Mouse (Mus musculus) CH12.LX (cell line): ENCODE results near the gene Gm30083.

ENCODE experiments used
- CHD2 ChIP-seq: IDR thresholded peaks from 2 replicates; pipeline ENCODE4 v1.6.1; 2011; ENCODE audit warnings: low read length, improper control_type of control experiment
- CTCF ChIP-seq, 2 experiments: IDR thresholded peaks in 1 of 2; conservative IDR thresholded peaks in 1 of 2; 2 replicates each; pipeline ENCODE4 v1.5.1; 2011 to 2012; ENCODE audit warnings: low read depth in 2 of 2, low read length in 2 of 2, improper control_type of control experiment in 1 of 2, inconsistent platforms in 1 of 2, mild to moderate bottlenecking in 1 of 2, moderate library complexity in 1 of 2
- E2F4 ChIP-seq: IDR thresholded peaks from 2 replicates; pipeline ENCODE4 v1.6.1; 2011; ENCODE audit warnings: low read depth, low read length, improper control_type of control experiment; ENCODE audit not compliant: insufficient replicate concordance
- EP300 ChIP-seq: IDR thresholded peaks from 2 replicates; pipeline ENCODE4 v1.6.1; 2011; ENCODE audit warnings: low read length, improper control_type of control experiment
- GABPA ChIP-seq: IDR thresholded peaks from 2 replicates; pipeline ENCODE4 v1.6.1; 2012; ENCODE audit warnings: low read depth, low read length, improper control_type of control experiment, inconsistent platforms; ENCODE audit not compliant: insufficient replicate concordance
- JUND ChIP-seq: conservative IDR thresholded peaks from 2 replicates; pipeline ENCODE4 v1.6.1; 2011; ENCODE audit warnings: low read depth, low read length, improper control_type of control experiment
- NELFE ChIP-seq: IDR thresholded peaks from 2 replicates; pipeline ENCODE4 v1.6.1; 2011; ENCODE audit warnings: low read depth, low read length, improper control_type of control experiment
- POLR2A ChIP-seq: IDR thresholded peaks from 2 replicates; pipeline ENCODE4 v1.6.1; 2011; ENCODE audit warnings: low read depth, mild to moderate bottlenecking, improper control_type of control experiment, low read length
- SMC3 ChIP-seq: IDR thresholded peaks from 2 replicates; pipeline ENCODE4 v1.6.1; 2011; ENCODE audit warnings: low read depth, low read length, improper control_type of control experiment
- TCF12 ChIP-seq: IDR thresholded peaks from 2 replicates; pipeline ENCODE4 v1.6.1; 2014; ENCODE audit warnings: low read depth, mild to moderate bottlenecking, inconsistent platforms, low read length, improper control_type of control experiment
- USF2 ChIP-seq: conservative IDR thresholded peaks from 2 replicates; pipeline ENCODE4 v1.6.1; 2011; ENCODE audit warnings: low read depth, low read length, improper control_type of control experiment

DNA sequence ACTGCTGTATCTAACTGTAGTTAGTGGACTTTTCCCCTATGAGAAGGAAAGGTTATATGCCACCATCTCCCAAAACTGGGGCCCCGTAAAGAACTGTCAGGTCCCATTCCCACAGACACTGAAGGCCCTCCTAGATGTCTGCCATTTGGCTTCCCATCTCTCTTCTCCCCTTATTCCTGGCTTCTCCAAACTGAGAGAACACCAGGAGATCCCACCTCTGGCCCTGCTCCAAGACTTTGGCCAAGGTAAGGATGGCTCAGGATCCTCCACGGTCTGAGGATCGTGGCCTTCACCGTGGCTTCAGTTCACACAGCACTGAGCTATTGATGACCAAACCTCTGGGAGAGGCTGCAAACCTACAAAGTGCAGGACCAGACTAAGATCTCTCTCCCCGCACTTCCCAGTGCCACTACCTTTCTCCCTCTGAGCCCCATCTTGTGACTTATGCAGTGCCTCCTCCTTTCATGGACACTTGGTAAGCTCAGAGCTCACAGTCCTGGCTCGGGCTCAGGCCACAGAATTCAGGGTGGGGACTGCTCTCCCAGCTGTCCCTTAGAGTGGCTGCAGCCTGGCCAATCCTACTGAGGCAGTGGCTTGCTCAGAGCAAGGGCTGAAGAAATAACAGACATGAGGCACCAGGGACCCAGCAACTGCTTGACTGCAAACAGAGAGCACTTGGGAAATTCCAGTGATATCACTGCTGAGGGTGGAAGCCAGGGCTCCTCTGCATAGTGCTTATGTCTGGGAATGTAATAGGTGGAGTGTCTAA is 21.3 kb downstream of the Gm30083 start:
- TF ChIP-seq NELFE (no peak), USF2 (no peak), SMC3 (no peak), E2F4 (no peak), EP300 (no peak), CTCF (conservative IDR thresholded peaks at IDR 0.05 in 1 of 2, IDR thresholded peaks at IDR 0.05 in 1 of 2; ENCODE audit: low read depth in 2 of 2, low read length in 2 of 2) (no peak), POLR2A (no peak), TCF12 (no peak), CHD2 (no peak), GABPA (no peak), JUND (no peak)
